ENCODE assay signal across 19 mouse cellular contexts in genomic region chr2:125481116-125481515, GRCm38 (mm10). TPM values are rescaled to one million over a fixed set of nuclear protein-coding genes. Genes with fewer than 3 reads are reported as not detected.
DNase-seq lines count a peak whose midpoint lies in the region; ATAC-seq lines count a peak whose summit lies in the region.
"Had no signal": no experiment of that assay in that cellular context is flagged by ENCODE, and none has a peak within 500 bp of the region (broad histone marks: within the 10 kb centered on the region; RNA-seq: fewer than 3 reads in every experiment).

No protein-coding gene starts in this region.

- no peaks in the 10 kb centered on the region for H3K9me3 ChIP-seq in lung, embryonic 16.5 days (ENCODE audit: control insufficient read depth, low read length)
- H3K9me3 ChIP-seq: limb, embryonic 12.5 days; midbrain, embryonic 15.5 days had no signal

- WGBS in lung, embryonic 16.5 days: 76% methylated on average over 4 of the region's 4 CpGs

- intact Hi-C loops in left cerebral cortex, postnatal 14 days (cut with DNase I): no loop called here

- no peak overlapping the region for H3K9ac ChIP-seq in lung, embryonic 16.5 days (ENCODE audit: low read length)
- H3K9ac ChIP-seq: hindbrain, embryonic 14.5 days; limb, embryonic 12.5 days; liver, embryonic 14.5 days; midbrain, embryonic 15.5 days had no signal

- H3K36me3 ChIP-seq in lung, embryonic 16.5 days (ENCODE audit: control insufficient read depth, insufficient read depth, low read length): no peaks in the 10 kb centered on the region
- H3K36me3 ChIP-seq: midbrain, embryonic 15.5 days had no signal

- no peak overlapping the region for H3K4me2 ChIP-seq in lung, embryonic 16.5 days (ENCODE audit: low read depth, low read length)
- H3K4me2 ChIP-seq: hindbrain, embryonic 14.5 days; limb, embryonic 12.5 days; midbrain, embryonic 15.5 days had no signal

- no peak for DNase-seq in lung, adult 18-20 months
- DNase-seq in layer of hippocampus, adult 18-20 months (ENCODE audit: low spot score in 2 of 2): peak; percentile 61 to 75
- peak; percentile 67 to 69 for DNase-seq in left cerebral cortex, postnatal 14 days (ENCODE audit: low spot score in 2 of 2)
- DNase-seq in thymus, postnatal 14 days: no peak
- no peak for DNase-seq in natural killer cell, adult 2 months (ENCODE audit: low spot score in 2 of 2)
- DNase-seq in spleen, postnatal 36 days (ENCODE audit: low spot score in 2 of 2): no peak
- DNase-seq: cerebellum, adult 11-12 months; gastrocnemius, adult 2 months; heart, adult 18-20 months; kidney, adult 18-20 months; kidney, postnatal 25 days; spleen, adult 18-20 months; thymus, postnatal 36 days had no signal

- no peak overlapping the region for H3K4me3 ChIP-seq in lung, embryonic 16.5 days (ENCODE audit: low read length)
- H3K4me3 ChIP-seq: gastrocnemius, adult 2 months; limb, embryonic 12.5 days; midbrain, embryonic 15.5 days had no signal

- peaks cover 13% of the 10 kb centered on the region for H3K4me1 ChIP-seq in lung, embryonic 16.5 days (replicated peaks; ENCODE audit: control insufficient read depth, insufficient read depth, low read length)
- H3K4me1 ChIP-seq: midbrain, embryonic 15.5 days had no signal

- no peaks in the 10 kb centered on the region for H3K27me3 ChIP-seq in lung, embryonic 16.5 days (ENCODE audit: control insufficient read depth, insufficient read depth, low read depth, low read length)
- H3K27me3 ChIP-seq: midbrain, embryonic 15.5 days had no signal

- H3K27ac ChIP-seq in lung, embryonic 16.5 days (ENCODE audit: low read length): peak overlapping the region; percentile 74
- H3K27ac ChIP-seq: hindbrain, embryonic 14.5 days; limb, embryonic 12.5 days; liver, embryonic 14.5 days; midbrain, embryonic 15.5 days had no signal

- no peak for ATAC-seq in lung, embryonic 16.5 days (ENCODE audit: low read depth)
- ATAC-seq: midbrain, embryonic 15.5 days had no signal

RNA-seq across cellular contexts. Expression of gene Gm9913, which starts 23.8 kb away (rescaled TPM):
- polyA plus RNA-seq in lung, embryonic 16.5 days (2015; fragmentation: Nextera tagmentation; extraction: Ambion mirVana): 0.34 and 0.35 TPM in 2 replicates
- total RNA-seq in layer of hippocampus, adult 18-20 months (2021): under 1 TPM; 0.30 to 0.53 TPM
- under 1 TPM in 1 of 2 experiments, not detected in 1; 0.27 TPM for total RNA-seq in left cerebral cortex, postnatal 14 days (2021)
- total RNA-seq: ES-E14 had no signal
- polyA plus RNA-seq: hindbrain, embryonic 14.5 days; liver, embryonic 14.5 days had no signal

RNA-seq across cellular contexts. Expression of gene Fbn1, which starts 26.7 kb away (rescaled TPM):
- 32.8 and 35.1 TPM in 2 replicates for polyA plus RNA-seq in lung, embryonic 16.5 days (2015; fragmentation: Nextera tagmentation; extraction: Ambion mirVana)
- 1 to 10 TPM; 6.8 to 7.6 TPM for total RNA-seq in layer of hippocampus, adult 18-20 months (2021)
- total RNA-seq in left cerebral cortex, postnatal 14 days (2021): 1 to 10 TPM; 5.8 to 7.3 TPM

Comparison
In these comparisons a context has a peak if more than half of its experiments do, and no peak if none do; other contexts are left out.
1. DNase-seq: peak in layer of hippocampus, adult 18-20 months (2 of 2) and left cerebral cortex, postnatal 14 days (2 of 2); none in lung, adult 18-20 months (0 of 2), thymus, postnatal 14 days (single experiment), natural killer cell, adult 2 months (0 of 2) and spleen, postnatal 36 days (0 of 2).